Mouse (Mus musculus) hindbrain, embryonic 12.5 days (tissue): ENCODE data around the gene AI481877. TPM values are rescaled to one million over a fixed set of nuclear protein-coding genes. Genes with fewer than 3 reads are reported as not detected.

Experiments
- polyA plus RNA-seq: library from polyadenylated mRNA; unstranded; fragments of >200 nt; fragmentation: Nextera tagmentation; extraction: Ambion mirVana; gene quantifications from 2 replicates; pipeline ENCODE4 v1.2.1, GENCODE M21; 2016

AI481877 gene
- polyA plus RNA-seq, 1 experiment from 2014 or later, result not detected

Other genes with a start within 250 kb of the AI481877 start
- gene Ecpas, start 226.2 kb downstream of the AI481877 start, polyA plus RNA-seq, result 43.7 and 45.5 TPM in 2 replicates
- 1.1 TPM in 2 replicates for gene Zkscan16, start 195.4 kb downstream of the AI481877 start, polyA plus RNA-seq
- 15.0 and 15.5 TPM in 2 replicates for gene Ptgr1, start 151.9 kb downstream of the AI481877 start, polyA plus RNA-seq
- 7.5 and 8.6 TPM in 2 replicates for gene Dnajc25, start 143.9 kb downstream of the AI481877 start, polyA plus RNA-seq
- gene Gm20503, start 135.8 kb downstream of the AI481877 start, polyA plus RNA-seq, result 11.7 and 14.6 TPM in 2 replicates
- gene Gng10, start 103.9 kb downstream of the AI481877 start, polyA plus RNA-seq, result 107 and 125 TPM in 2 replicates
- gene Ugcg, start 50.3 kb upstream of the AI481877 start, polyA plus RNA-seq, result 17.5 and 17.9 TPM in 2 replicates